Mouse (Mus musculus): ENCODE results near the gene Ttll8.

Ttll8 gene

DNA sequence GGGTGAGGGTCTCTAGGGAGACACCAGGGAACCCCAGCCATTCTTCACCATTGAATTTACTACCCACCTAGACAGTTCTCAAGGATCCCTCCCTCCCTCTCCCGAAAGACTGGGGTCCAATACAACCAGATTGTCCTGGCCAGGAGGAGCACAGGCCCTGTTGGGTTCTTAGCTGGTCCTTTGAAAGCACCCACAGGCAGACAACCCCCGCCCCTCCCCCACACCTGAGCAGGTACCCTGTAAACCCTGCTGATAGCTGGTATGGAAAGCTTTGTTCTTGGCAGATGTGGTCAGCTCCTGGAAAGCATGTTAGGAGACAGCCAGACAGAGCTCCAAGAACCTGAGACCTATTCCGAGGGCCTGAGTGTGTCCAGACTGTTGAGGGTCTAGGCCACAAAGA lies 93.4 kb downstream of the Ttll8 start:
- DNase-seq (ENCODE audit: low spot score) = no peak

DNA sequence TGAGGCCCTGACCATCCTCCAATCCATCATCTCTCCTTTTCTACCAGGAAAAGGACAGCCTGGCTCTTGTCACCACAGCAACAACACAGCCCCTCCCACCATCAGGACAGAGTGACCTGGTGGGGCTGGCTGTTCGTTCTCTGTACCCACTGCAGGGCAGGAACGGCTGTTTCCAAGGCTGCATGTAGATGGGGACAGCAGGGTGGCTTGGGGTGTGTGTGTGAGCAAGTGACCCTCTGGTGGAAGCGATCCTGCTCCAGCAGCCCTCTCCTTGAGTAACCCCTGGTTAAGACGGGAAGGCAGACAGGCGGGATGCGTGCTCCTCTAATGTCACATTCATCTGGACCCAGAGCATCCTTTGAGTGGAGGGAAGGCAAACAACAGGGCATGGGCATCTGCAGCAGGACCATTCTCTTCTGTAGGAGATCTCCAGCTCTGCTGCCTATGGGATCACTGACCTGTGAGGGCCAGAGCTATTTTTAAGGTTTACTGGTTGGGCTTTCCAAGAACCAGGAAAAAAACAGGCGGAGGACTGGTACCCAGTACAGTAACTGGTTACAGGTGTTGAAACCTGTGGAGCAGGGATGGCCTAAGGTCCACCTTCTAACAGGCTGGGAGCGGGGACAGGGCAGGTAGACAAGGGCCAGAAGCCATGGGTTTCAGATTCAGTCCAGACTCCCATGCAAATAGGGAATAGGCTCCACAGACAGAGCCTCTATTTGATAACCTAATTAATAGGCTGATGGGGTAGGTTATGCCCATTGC lies 94.8 kb downstream of the Ttll8 start:
- no peak for DNase-seq (ENCODE audit: low spot score)

DNA sequence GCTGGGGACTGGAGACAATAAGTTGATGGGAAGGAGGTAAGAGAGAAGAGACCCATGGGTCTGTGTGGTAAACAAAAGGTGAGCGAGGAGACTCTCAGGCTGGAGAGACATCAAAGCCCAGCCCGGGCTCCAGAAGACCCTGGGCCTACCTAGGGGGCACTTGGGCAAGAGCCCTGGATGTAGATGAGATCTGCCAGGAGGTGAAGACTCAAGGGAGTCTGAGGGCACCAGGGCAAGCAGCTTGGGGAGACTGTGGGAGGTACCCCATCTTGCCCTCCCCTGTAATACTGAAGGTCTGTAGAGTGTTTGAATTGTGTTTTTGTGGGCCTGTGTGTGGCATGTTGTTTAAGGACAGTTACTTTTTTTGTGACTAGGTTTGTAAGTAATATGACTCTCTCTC lies 95.5 kb downstream of the Ttll8 start:
- DNase-seq (ENCODE audit: low spot score) = no peak

DNA sequence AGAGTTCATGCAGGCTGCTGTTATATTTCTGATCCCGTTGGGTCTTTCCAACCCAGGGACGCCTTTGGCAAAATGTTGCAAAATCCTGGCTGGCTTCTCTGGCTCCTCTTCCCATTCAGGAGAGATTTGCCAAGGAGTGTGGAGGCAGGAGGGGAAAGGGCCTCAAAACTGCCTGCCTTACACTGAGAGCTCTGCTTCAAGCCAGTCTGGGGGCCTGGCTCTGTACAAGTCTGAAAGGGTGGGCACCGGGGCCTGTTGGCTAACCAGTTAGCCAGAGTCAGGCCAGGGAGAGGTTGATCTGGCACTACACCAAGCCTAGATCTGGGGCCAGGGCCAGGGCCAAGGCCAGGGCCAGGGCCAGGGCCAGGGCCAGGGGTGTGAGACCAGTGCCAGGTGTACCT lies 96.1 kb downstream of the Ttll8 start:
- no peak for DNase-seq (ENCODE audit: low spot score)

DNA sequence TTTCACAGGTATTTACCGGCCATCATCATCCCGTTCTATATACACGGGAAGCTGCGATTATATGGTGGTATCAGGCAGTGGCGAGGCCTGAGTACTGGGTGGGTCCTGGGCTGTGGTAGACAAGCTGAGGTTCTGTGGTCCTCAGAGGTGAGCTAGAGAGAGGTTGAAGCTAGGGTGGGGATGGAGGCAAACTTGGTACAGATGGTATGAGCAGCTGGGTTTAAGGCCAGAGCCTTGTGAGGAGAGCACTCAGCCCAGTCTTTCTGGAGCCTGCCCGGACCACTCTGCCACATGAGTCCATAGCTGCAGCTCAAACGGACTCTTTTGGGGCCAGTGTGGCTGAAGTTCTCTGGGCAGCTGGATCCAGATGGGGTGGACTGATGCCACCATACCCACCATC lies 96.9 kb downstream of the Ttll8 start:
- DNase-seq (ENCODE audit: low spot score) = no peak

DNA sequence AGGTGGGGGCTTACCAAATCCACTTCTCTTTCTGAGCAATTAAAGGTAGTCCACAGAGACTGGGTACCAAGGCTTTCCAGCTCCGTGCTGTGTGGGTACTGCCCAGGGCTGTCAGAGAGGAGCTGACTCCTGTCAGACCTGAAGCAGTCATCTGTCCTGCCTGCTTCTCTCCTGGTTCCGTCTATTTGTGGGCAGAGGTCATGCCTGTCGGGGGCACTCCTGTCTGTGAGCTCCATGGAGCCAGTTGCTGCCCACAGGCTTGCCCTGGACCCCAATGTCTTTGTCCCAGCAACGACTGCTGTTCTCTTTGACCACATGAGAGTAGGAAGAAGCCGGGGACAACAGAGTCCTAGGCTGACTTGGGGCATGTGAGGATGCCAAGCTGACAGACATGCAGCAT lies 97.6 kb downstream of the Ttll8 start:
- DNase-seq (ENCODE audit: low spot score) = no peak

DNA sequence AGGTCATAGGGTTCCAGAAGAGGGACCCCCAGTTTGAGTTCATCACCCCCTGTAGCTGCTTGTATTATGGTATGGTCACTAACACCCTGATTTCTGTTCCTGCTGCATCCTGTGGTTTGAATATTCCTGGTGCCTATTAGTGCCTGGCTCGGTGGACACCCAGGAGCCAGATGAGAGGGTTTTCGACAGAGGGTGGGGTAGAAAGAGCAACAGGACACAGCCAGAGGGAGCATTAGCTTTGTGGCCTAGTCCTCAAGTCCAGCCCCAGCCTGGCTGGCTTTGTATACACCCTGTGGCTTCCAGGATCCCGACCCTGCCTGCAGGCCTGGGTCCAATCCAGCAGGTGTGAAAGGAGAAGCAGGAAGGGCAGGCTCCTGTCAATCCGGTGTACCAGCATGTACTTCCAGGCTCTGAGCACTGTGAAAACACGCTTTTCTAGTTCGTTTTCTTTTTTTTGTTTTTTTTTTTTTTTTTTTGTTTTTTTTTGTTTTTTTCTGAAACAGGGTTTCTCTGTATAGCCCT lies 98.3 kb downstream of the Ttll8 start:
- DNase-seq (ENCODE audit: low spot score) = no peak

DNA sequence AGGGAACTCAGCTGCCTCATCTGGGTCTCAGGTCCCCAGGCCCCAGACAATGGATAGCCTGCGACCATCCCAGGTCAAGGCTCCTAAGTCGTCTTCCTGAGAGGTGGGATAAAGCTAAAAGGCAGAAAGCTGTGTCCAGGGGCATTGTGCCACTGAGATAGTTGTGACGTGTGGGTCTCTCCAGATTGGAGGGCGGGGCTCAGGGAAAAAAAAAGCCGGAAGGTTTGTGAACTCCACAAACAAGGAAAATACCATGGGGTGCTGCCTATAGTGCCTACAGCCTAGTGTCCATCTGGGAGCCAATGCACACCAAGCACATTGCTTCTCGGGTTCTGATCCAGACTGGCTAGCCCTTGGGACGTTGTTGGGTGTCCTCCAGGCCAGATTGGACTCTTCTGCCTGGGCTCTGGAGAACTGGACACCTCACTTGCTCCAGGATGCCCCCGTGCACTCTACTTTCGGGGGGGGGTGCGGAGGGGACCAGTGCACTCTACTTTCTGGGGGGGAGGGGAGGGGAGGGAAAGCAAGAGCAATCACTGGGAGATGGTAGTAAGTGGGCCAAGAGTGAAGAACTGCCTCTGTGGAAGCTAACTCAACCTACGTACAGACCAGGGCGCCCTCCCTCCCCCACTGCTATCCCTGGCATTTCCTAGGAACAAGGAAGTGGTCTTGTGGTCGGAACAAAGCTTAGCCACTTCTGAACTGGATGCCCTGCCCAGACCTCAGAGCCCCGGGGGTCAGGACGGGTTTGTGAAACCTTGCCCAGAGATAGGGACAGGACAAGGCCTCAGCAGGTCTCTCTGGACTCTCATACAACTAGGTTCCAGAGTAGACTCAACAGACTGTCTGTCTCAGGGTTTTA lies 99.0 kb downstream of the Ttll8 start:
- no peak for DNase-seq (ENCODE audit: low spot score)

DNA sequence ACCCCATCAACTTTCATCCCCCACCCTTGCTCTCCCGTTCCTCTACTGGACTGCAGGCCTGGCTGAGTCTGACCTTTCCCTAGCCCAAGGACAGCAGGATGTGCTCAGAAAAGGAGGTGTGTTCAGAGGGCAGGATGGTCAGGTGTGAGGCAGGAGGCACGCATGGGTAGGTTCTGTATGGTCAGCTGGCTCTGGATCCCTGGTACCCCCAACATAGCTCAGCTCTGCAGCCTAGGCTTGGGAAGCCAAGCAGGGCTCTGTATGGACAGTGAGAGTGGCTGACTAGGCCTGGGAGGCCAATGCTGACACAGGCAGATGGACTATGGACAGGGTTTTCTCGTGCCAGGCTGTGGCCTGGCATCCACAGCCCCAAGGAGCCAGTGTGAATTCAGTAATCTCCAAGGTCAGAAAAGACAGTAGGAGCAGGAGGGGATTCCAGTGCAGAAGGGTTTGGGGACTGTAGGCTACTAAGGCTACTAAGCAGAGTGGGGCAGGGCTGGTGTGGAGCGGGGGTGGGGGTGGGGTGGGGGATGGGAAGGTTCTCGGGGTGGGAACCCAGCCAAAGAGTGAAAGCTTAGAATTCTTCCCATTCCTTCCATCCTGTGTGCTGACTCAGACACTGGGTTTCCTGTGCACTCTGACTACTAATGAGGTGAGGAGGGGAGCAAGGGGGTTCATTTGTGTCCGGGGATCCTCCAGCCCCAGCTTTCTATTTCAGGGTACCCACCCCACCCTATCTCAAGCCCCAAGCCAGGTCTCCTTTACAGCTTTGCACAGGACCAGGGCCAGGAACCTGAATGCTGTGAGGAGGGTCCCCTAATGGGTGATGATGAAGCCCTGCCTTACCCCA lies 99.9 kb downstream of the Ttll8 start:
- no peak for DNase-seq (ENCODE audit: low spot score)

DNA sequence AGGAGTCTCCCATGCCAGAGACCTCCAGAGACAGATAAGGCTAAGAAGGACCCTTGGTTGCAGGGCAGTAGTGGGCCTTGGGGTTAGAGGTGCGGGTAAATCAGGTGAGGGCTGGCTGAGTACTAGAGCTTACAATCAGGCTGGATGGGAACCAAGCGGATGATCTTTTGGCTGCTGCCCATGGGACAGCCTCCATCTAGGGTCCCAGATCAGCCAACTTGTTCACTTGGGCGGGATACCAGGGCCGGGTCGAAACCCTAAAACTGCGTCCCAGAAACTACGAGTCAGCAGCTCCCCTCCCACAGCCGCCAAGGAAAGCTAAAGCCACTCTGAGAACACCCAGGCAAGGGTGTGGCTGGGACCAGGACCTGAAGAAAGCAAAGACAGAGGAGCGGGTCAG lies 101.1 kb downstream of the Ttll8 start:
- DNase-seq (ENCODE audit: low spot score) = no peak

DNA sequence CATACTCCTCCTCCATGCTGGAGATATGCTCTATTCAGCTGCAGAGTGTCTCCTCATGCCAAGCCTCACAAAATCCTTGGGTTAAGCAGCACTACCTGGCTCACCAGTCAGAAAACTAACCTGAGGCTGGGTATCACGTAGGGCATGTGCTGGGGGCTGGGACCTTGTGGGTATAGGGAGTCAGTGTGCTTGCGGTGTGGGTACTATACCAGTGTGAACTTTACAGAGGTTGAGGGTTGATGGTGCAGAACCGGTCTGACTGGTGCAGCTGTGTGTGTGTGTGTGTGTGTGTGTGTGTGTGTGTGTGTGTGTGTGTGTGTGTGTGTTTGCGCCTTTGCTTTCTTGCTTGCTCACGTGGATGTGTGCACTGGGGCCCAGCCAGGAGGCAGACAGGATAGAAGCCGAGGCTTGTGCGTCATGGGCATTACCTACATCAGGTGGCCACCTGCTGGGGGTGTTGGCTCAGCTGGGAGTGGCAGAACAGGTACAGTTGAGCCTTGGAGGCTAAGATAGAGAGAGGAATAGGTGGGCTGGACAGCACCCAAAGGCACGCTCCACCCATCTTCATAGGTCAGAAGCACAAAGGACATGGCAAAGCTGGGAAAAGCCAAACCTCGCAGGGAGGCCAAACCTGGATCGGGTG lies 102.6 kb downstream of the Ttll8 start:
- no peak for DNase-seq (ENCODE audit: low spot score)

DNA sequence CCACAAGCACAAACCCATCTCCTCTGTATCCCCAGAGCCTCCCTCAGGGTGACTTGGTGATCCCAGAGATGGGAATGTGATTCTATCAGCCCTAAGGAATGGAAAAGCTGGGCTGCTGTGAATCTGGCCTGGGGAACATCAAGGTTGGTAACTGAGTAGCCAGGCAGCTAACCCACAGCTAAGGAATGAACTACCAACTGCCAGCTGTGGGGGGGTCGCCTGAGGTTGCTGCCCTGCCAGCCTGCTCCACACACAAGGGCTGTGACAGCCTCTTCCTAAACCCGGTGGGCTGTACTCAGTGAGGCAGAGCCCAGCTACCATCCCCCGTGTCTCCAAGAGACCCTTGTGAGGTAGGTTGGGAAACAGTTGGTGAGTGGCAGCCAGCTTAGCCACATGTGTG lies 103.1 kb downstream of the Ttll8 start:
- DNase-seq (ENCODE audit: low spot score) = no peak

DNA sequence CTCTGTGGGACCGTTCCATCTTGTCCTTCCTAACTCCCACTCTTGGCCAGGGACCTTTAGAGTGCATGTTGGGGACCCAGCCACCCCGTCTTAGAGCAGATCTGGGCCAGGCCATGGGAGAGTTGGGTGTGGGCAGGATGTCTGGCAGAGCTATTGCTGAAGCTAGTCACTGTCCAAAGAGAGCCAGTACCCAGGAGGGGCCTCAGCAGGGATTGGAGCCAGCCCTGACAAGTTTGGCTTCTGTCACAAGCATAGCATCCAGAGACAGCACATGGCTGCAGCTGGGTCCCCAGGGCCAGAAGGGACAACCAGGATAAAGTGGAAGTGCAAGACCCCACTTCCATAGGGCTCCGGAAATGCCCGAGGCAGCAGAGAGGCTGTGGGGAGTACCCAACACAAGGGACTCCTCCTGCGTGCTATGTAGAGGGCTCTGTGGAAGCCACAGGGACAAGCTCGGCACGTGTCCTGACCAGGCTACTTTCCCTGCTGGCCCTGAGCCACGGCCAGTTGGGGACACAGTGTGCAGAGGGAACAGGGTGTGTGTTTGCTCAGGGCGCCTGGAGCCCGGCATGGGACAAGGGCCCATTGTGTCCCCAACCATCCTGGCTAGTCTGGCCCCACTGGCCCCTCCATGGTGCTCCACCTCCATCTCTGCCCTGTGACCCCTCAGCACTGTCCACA lies 103.9 kb downstream of the Ttll8 start:
- DNase-seq (ENCODE audit: low spot score) = no peak

DNA sequence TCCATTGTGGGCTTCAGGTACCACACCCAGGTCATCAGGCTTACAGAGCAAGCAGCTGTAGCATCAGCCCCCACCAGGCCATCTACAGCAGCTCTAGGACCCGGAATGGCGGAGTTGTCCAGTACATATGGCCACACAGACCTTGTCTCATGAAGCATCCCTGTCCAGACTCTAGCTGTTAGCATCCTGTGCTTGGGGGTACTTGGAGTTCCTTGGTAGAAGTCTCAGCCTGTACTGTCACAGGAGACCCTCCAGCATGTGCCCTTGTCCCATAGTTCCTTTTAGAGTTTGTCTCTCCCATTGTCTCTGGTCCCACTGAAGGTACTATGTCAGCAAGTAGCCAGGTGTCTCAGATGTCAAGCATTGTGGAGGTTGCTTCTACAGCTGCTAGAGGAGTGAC lies 104.6 kb downstream of the Ttll8 start:
- no peak for DNase-seq (ENCODE audit: low spot score)

DNA sequence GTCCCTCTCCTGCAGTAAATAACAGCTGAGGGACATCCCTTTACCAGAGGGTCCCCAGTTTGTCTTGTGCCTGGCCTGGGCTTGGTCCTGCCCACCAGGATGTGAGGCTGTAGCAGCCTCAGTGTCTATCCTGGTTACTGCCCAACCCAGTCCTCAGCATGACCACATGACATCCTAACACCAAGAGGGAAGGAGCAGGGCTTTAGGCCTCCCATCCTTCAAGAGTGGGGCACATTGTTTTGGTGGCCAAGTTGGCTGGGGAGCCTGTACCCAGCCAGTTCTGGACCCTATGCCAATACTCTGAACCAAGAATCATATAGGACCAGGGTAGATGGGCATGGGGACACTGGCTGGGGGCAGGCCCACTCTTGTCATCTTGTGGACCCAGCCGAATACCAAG lies 105.6 kb downstream of the Ttll8 start:
- DNase-seq (ENCODE audit: low spot score) = no peak

DNA sequence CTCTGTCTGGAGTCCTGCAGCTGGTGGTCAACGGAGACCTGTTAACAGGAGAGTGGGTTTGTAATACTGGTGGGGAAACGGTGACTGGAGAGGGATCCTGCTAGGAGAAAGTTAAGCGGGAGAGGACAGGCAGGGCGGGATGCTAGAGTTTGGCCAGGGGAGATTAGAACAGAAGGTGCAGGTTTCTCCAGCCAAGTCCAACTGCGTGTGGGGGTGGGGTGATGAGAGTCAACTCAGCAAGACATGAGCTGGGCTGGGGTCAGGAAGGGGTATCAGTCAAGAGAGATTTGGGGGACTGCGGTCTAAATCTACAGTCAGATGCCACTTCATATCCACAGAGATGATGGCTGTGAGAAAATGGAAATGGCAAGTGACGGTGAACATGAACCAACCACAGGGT lies 109.3 kb downstream of the Ttll8 start:
- no peak for DNase-seq (ENCODE audit: low spot score)

DNA sequence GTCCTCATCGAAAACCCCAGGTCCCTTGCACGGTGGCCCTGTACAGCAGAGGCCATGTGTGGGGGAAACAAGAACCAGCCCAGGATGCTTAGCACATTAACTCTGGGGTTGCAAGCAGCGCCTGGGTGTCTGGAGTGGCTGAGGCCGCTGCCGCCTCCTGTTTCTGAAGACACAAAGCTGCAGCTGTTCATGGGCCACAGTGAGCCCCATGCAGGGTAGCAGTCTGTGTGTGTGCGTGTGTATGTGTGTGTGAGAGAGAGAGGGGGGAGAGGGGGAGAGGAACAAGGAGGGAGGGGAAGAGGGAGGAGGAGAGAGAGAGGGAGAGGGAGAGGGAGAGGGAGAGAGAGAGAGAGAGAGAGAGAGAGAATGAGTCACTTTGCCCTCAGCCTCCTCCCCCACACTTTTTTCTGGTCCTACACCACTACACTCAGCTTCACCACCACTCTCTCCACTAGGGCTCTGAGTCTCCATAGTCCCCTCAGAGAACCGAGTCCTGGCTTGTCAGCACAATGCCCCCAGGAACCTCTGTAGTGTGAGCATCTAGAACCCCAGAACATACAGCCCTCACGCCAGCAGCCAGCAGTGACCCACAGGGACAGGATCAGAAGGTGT lies 110.6 kb downstream of the Ttll8 start:
- no peak for DNase-seq (ENCODE audit: low spot score)

DNA sequence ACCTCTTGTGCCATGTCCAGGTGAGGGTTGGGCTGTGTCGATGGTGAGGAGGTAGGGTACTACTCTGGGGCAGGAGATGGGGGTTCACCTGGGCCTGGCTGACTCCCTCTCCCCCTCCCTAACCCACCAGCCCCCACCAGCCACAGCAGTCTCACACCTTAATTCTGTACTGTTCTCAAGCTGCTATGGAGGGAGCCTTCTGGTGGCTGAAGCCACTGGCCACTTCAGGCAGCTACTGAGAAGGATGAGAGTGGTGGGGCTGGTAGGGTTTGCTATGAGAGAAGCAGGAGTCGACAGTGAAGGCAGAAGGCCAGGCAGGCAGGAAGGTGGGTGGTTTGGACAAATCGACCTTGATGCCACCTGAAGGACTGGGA lies 111.9 kb downstream of the Ttll8 start:
- no peak for DNase-seq (ENCODE audit: low spot score)

DNA sequence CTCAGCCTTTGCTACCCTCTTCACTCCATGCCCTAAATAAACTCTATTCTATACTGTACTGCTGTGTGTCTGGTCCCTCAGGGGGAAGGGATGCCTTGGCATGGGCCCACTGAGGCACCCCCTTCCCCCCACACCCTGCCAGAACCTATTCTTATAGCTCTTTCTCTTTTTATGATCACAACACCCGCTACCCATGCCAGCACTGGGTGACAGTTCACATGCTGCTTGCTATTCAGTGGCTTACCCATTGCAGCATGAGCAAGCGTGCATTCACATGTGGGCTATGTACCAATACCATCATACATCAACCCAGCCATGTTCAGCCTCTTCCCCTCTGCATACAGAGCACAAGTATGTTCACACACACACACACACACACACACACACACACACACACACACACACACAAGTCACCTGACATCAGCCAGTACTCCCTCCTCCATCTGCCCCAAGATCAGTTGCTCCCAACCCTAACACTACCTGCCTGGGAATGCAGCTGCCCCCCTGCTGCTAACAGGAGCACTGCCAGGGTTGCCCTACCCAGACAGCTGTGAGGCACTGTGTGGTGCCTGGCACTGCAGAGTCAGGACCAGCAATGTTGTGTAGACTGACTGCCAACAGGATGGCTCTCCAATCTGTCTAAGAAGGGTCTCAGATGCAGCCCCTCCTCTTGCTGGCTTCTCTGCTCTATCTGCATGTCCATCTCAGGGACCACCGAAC lies 112.5 kb downstream of the Ttll8 start:
- no peak for DNase-seq (ENCODE audit: low spot score)

DNA sequence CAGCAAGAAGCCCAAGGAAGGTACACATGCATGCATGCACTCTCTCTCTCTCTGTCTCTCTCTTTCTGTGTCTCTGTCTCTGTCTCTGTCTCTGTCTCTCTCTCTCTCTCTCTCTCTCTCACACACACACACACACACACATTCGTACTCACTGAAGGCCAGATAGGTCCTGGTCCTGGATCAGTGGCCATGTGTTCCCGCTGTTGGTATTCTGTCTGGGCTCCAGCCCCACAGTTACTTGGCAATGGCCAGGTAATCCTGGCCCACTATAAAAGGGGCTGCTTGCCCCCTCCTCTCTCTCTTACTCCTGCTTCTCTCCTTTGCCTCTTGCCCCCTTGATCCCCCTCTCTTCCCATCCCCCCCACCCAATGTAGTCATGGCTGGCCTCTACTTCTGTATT lies 113.1 kb downstream of the Ttll8 start:
- no peak for DNase-seq (ENCODE audit: low spot score)

Data from retina, embryonic 14.5 days (tissue).